Mouse (Mus musculus) induced T-regulatory cell, adult 2 months (primary cell): Measurements from ENCODE around the gene Kpna6.
A peak's percentile ranks its signal among the peaks of the same experiment; 100 is the strongest.

ENCODE experiments used
- DNase-seq: peaks from one replicate; pipeline ENCODE4 v3.0.0-alpha.2; 2012; ENCODE audit warnings: low read depth

Gene Kpna6

GRCm38 (mm10) chr4:129618031-129618430, 54.5 kb downstream of the Kpna6 start:
- no peak for DNase-seq

GRCm38 (mm10) chr4:129617121-129617641, 55.4 kb downstream of the Kpna6 start:
- DNase-seq, result no peak

GRCm38 (mm10) chr4:129616631-129617030, 55.9 kb downstream of the Kpna6 start:
- DNase-seq, result no peak

GRCm38 (mm10) chr4:129615801-129616290, 56.7 kb downstream of the Kpna6 start:
- no peak for DNase-seq

GRCm38 (mm10) chr4:129614093-129614492, 58.5 kb downstream of the Kpna6 start, which contains the start of gene Dcdc2b:
Gene Dcdc2b, minus strand, starts transcription at chr4:129614257.
- no peak for DNase-seq

- DNase-seq, result no peak
Observed at GRCm38 (mm10) chr4:129610472-129610871, 62.1 kb downstream of the Kpna6 start.

GRCm38 (mm10) chr4:129610026-129610425, 62.5 kb downstream of the Kpna6 start:
- peak; percentile 59 for DNase-seq

GRCm38 (mm10) chr4:129609139-129609631, 63.4 kb downstream of the Kpna6 start:
- peak; percentile 48 for DNase-seq

GRCm38 (mm10) chr4:129608426-129609025, 64.0 kb downstream of the Kpna6 start:
- DNase-seq, result peak; percentile 93

- peak; percentile 93 for DNase-seq
Observed at GRCm38 (mm10) chr4:129600233-129601158, 72.1 kb downstream of the Kpna6 start, which contains the start of the genes Eif3i and Tmem234. Gene Eif3i, minus strand, starts transcription at chr4:129600648. Gene Tmem234, plus strand, starts transcription at chr4:129600668.
